Mouse (Mus musculus) fat pad, adult 2 months (tissue): ENCODE results near the gene Yrdc.

ENCODE experiments used
- DNase-seq: peaks from one replicate; pipeline ENCODE4 v3.0.0-alpha.2; 2011; ENCODE audit warnings: low read depth, low spot score; ENCODE audit errors: extremely low read depth

The Yrdc gene

GRCm38 (mm10) chr4:124849631-124850260 is 733 bp upstream of the Yrdc start:
- DNase-seq, result peak; percentile 70

GRCm38 (mm10) chr4:124850933-124851658 is 617 bp downstream of the Yrdc start, which contains the start of gene 1110065P20Rik:
TSS of gene 1110065P20Rik (minus strand) at chr4:124851196.
- DNase-seq, result no peak

DNA sequence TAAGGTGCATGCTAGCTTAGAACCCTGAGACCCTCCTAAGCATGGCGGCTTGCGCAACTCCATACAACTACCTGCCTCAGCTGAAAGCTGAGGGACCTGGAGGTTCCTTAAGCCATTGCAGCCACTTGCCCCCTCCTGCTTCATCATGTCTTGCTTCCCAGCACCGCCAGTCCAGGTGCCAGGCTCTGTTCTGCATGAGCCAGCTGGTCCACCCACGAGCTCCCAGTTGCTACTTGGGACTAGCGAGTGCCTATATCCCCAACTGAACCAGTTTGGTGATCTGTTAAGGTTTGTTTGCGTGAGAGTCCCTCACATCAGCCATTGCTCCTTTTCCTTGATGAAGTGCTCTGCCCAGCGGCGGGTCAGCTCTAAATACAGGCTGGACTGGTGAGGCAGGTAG is 5.8 kb downstream of the Yrdc start:
- DNase-seq, result peak; percentile 47

DNA sequence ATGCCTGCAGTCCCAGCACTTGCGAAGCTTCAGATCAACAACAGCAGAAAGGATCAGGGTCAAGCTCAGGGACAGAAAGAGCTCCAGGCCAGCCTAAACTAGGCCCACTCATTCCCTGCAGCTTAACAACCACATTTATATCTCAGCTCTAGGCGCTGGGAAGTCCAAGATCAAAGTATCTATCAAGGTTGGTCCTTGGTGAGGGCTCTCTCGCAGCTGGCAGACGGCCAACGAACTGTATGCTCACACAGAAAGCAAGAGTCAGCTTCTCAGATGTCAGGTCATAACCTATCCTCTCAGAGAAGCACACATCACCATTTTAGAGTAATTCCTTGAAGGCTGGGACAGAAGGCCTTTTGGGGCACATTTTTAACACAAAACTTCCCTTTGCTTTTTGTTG is 7.9 kb downstream of the Yrdc start:
- no peak for DNase-seq

DNA sequence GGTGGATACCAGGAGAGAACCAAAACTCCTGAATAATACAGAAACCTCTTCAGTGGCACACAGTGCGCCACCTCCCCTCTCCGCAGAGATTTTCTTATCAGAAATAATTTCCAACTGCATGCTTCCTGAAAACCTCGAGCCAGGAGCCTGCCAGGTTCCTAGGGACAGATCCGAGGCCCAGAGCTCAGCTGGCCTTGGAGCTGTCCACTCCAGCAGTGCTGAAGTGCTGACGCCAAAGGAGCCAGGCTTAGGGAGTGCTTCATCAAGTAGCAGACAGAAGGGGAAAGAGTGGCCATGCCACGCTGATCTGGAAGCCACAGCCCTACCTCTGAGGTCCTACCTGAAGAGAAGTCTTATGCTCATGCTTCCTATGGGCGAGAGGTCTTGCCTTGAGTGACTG is 10.0 kb downstream of the Yrdc start:
- DNase-seq, result no peak

- DNase-seq, result no peak
Measured at GRCm38 (mm10) chr4:124861283-124862188, 11.1 kb downstream of the Yrdc start, which contains the start of gene Maneal. TSS of gene Maneal (minus strand) at chr4:124862171.

DNA sequence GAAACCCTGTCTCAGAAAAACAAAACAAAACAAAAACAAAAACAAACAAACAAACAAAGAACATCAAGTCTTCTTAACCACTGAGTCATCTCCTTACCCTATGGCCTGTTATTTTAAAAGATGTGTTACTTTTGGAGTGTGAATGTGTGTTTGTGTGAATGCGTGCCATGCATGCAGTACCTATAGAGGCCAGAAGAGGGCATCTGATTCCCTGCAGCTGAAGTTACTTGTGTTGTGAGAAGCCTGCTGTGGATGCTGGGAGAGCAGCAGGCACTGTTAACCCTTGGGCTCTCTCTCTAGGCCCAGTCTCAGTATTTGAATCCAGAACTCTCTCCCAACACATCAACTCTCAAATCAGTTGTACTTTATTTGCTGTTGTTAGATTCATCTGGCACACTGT is 22.2 kb downstream of the Yrdc start:
- no peak for DNase-seq

GRCm38 (mm10) chr4:124880599-124880998 is 30.1 kb downstream of the Yrdc start, which contains the start of gene Epha10:
TSS of gene Epha10 (plus strand) at chr4:124880899.
- DNase-seq, result no peak

- DNase-seq, result no peak
Measured at GRCm38 (mm10) chr4:124881341-124881908, 30.9 kb downstream of the Yrdc start.

GRCm38 (mm10) chr4:124882151-124882729 is 31.8 kb downstream of the Yrdc start:
- DNase-seq, result no peak

DNA sequence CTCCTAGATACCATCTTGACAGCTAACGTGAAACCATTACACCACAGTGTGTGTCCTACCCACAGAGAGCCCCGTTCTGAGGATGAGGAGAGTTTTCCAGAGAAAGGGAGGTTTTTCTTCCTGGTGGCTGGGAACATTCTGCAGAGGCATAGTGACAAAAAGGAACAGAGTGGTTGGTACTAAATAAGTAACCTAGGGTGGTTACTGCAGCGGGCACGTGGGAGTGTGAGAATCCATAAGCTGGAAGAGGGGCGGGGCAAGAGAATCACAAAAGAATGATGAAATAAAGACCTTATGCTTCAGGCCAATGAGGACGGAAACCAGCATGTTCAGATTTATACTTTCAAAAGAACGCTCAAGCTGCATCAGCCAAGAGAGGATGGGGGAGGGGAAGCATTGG is 38.2 kb downstream of the Yrdc start:
- DNase-seq, result peak; percentile 1

GRCm38 (mm10) chr4:124889935-124890334 is 39.5 kb downstream of the Yrdc start:
- DNase-seq, result no peak

DNA sequence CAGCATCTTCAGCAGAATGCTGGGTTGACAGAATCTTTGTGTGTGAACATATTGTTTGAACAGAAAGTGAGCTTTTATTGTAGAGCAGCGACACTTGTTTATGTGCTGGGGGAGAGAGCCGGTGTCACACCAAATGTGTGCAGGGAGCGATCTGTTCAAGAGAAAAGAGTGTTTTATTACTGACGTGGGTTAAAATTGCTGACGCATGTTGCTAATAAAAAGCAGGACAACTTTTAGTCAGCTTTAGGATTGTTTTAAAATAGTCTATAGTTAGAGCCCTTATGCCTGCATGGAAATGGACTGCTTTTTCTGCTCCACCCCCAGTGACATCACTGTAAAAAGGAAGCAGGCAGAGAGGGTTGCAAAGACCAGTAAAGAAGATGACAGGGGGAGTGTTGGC is 40.4 kb downstream of the Yrdc start:
- no peak for DNase-seq

DNA sequence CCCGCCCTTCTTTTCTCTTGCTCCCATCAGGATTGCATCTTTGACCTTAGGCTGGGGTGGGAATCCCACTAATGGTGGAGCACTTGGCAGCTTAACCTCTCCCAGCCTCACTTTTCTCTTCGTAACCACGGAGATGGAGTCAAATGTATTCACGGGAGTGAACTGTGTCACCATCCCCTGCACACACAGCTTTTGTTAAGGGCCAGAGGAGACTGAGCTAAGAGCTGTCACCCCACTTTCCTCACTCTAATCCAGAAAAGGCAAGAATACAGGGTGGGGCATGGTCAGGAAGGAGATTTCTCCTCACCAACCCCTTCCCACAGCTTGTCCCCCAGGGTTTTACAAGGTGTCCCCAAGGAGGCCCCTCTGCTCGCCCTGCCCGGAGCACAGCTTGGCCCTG is 43.3 kb downstream of the Yrdc start:
- no peak for DNase-seq

DNA sequence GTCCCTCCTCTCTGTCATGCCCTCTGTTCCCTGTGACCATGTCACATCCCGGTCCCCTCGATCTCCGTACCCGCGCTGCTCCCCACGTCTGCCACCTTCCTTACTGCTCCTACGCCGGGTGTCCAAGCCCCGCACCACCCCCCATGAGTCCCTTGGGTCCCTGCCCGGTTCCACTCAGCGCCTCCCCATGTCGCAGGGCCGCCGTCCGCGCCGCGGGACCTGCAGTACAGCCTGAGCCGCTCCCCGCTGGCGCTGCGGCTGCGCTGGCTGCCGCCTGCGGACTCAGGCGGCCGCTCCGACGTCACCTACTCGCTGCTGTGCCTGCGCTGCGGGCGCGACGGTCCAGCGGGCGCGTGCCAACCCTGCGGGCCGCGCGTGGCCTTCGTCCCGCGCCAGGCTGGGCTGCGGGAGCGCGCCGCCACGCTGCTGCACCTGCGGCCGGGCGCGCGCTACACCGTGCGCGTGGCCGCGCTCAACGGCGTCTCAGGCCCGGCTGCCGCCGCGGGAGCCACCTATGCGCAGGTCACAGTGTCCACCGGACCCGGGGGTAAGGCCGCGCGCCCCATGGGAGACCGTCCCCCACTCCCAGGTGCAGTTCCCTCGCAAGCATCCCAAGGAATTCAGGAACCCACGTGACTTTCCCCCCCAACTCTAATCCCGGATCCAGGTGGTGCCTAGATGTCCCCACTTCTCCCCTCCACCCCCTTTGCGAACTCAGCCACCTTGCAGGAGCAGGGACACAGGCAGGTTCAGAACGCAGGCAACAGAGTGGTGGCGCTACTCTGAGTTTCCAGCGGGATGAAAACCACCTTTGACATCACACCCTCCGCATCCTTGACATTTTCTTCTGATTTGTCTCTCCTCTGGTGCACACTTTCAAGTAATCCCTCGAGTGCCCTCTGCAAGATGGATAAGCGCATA is 44.3 kb downstream of the Yrdc start:
- no peak for DNase-seq

GRCm38 (mm10) chr4:124898428-124898827 is 47.9 kb downstream of the Yrdc start:
- no peak for DNase-seq

DNA sequence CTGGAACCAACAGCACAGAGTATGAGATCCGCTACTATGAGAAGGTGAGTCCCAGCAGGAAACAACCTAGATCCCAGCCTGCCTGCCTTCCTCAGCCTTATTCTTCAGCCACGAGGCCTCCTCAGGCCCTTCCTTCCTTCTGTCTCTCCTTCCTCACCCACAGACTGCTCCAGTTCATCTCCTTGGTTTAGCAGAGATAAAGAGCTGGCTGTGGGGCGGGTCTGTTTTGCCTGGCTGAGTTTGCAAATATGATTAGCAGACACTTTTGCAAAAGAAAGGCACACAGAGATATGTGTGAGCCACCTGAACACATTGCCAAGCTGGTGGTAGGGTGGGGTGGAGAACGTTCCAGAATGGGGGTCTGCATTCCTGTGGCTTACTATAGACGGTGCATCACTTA is 49.4 kb downstream of the Yrdc start:
- DNase-seq, result no peak
